Mouse (Mus musculus) megakaryocyte, embryonic 14.5 days (primary cell): ENCODE measurements around the gene Fam227b.

ENCODE experiments used
- FLI1 ChIP-seq: IDR thresholded peaks from 2 replicates; pipeline ENCODE4 v1.6.1; 2012; ENCODE audit warnings: low read length, inconsistent platforms, mixed read lengths
- GATA1 ChIP-seq: IDR thresholded peaks from 3 replicates; pipeline ENCODE4 v1.6.1; 2012; ENCODE audit warnings: mixed read lengths, low read length, inconsistent platforms, borderline replicate concordance

GRCm38 (mm10) chr2:126069740-126070139 is 82.1 kb downstream of the Fam227b start:
- TF ChIP-seq GATA1 (no peak), FLI1 (no peak)
